Mouse (Mus musculus): Measurements from ENCODE around the gene Abcc9.

Abcc9 gene

GRCm38 (mm10) chr6:142616659-142617058 is 85.5 kb downstream of the Abcc9 start:
- DNase-seq (ENCODE audit: low read depth, low spot score) = no peak

GRCm38 (mm10) chr6:142614324-142614723 is 87.8 kb downstream of the Abcc9 start:
- no peak for DNase-seq (ENCODE audit: low read depth, low spot score)

GRCm38 (mm10) chr6:142612366-142612765 is 89.7 kb downstream of the Abcc9 start:
- DNase-seq (ENCODE audit: low read depth, low spot score) = no peak

- no peak for DNase-seq (ENCODE audit: low read depth, low spot score)
Observed at GRCm38 (mm10) chr6:142609401-142610373, 92.4 kb downstream of the Abcc9 start.

GRCm38 (mm10) chr6:142607080-142607479 is 95.0 kb downstream of the Abcc9 start:
- no peak for DNase-seq (ENCODE audit: low read depth, low spot score)

GRCm38 (mm10) chr6:142602772-142603171 is 99.3 kb downstream of the Abcc9 start:
- no peak for DNase-seq (ENCODE audit: low read depth, low spot score)

- no peak for DNase-seq (ENCODE audit: low read depth, low spot score)
Observed at GRCm38 (mm10) chr6:142578831-142579230, 123.3 kb downstream of the Abcc9 start.

GRCm38 (mm10) chr6:142577801-142578200 is 124.3 kb downstream of the Abcc9 start:
- no peak for DNase-seq (ENCODE audit: low read depth, low spot score)

- no peak for DNase-seq (ENCODE audit: low read depth, low spot score)
Observed at GRCm38 (mm10) chr6:142572876-142573275, 129.2 kb downstream of the Abcc9 start.

- no peak for DNase-seq (ENCODE audit: low read depth, low spot score)
Observed at GRCm38 (mm10) chr6:142571629-142572360, 130.3 kb downstream of the Abcc9 start.

- DNase-seq (ENCODE audit: low read depth, low spot score) = no peak
Observed at GRCm38 (mm10) chr6:142571055-142571618, 131.0 kb downstream of the Abcc9 start, which contains the start of gene Kcnj8. TSS of gene Kcnj8 (minus strand) at chr6:142571614.

- no peak for DNase-seq (ENCODE audit: low read depth, low spot score)
Observed at GRCm38 (mm10) chr6:142570046-142570770, 131.9 kb downstream of the Abcc9 start.

- DNase-seq (ENCODE audit: low read depth, low spot score) = no peak
Observed at GRCm38 (mm10) chr6:142568713-142569357, 133.3 kb downstream of the Abcc9 start.

- no peak for DNase-seq (ENCODE audit: low read depth, low spot score)
Observed at GRCm38 (mm10) chr6:142567452-142567851, 134.7 kb downstream of the Abcc9 start.

GRCm38 (mm10) chr6:142564746-142565145 is 137.4 kb downstream of the Abcc9 start:
- no peak for DNase-seq (ENCODE audit: low read depth, low spot score)

GRCm38 (mm10) chr6:142561151-142561550 is 141.0 kb downstream of the Abcc9 start:
- no peak for DNase-seq (ENCODE audit: low read depth, low spot score)

GRCm38 (mm10) chr6:142558772-142559679 is 143.1 kb downstream of the Abcc9 start:
- DNase-seq (ENCODE audit: low read depth, low spot score) = no peak

- no peak for DNase-seq (ENCODE audit: low read depth, low spot score)
Observed at GRCm38 (mm10) chr6:142558076-142558475, 144.0 kb downstream of the Abcc9 start.

- DNase-seq (ENCODE audit: low read depth, low spot score) = no peak
Observed at GRCm38 (mm10) chr6:142555988-142556387, 146.1 kb downstream of the Abcc9 start.

GRCm38 (mm10) chr6:142551482-142551881 is 150.6 kb downstream of the Abcc9 start:
- DNase-seq (ENCODE audit: low read depth, low spot score) = no peak
